Comparison of ENCODE assay signal across 12 mouse cellular contexts in the genomic region with DNA sequence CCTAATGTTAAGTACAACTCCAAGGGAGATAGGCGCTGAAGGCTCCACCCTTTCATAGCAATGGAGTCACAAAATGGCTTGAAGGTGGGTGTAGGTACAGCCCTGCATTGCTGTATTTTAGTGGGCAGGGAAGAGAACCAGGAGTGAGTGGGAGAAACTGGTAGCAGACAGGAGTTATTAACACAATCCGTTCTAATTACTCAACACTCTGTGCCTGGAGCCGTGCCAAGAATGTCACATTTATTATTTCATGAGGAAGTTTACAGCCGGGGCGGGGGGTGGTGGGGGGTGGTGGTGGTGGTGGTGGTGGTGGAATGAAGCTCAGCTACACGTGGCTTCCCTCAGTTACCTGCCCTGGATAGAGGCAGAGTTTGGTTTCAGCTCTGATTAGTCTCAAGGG.
DNase-seq lines count a peak whose midpoint lies in the region; ATAC-seq lines count a peak whose summit lies in the region.
"Had no signal": no experiment of that assay in that cellular context is flagged by ENCODE, and none has a peak within 500 bp of the region (broad histone marks: within the 10 kb centered on the region; RNA-seq: fewer than 3 reads in every experiment).

No protein-coding gene starts in this region.

- WGBS in limb, embryonic 12.5 days = 27% methylated on average over 6 of the region's 6 CpGs

- no peak overlapping the region for H3K27ac ChIP-seq in limb, embryonic 12.5 days
- H3K27ac ChIP-seq: stomach, embryonic 15.5 days had no signal

- no peaks in the 10 kb centered on the region for H3K9me3 ChIP-seq in limb, embryonic 12.5 days
- H3K9me3 ChIP-seq: megakaryocyte, embryonic 14.5 days; stomach, embryonic 15.5 days had no signal

- H3K4me2 ChIP-seq in limb, embryonic 12.5 days = no peak overlapping the region
- H3K4me2 ChIP-seq: stomach, embryonic 15.5 days had no signal

- H3K4me3 ChIP-seq in limb, embryonic 12.5 days (replicated peaks) = no peak overlapping the region
- H3K4me3 ChIP-seq: megakaryocyte, embryonic 14.5 days; stomach, embryonic 15.5 days had no signal

- DNase-seq in adrenal gland, postnatal 10 days = peak; percentile 13
- no peak for DNase-seq in adrenal gland, postnatal 25 days
- DNase-seq in kidney, postnatal 36 days = peak; percentile 2 to 6
- DNase-seq in kidney, adult 18-20 months = no peak
- DNase-seq in forelimb bud, embryonic 11.5 days (ENCODE audit: low read depth, low spot score) = peak; percentile 12
- DNase-seq in adipocyte (ENCODE audit: low spot score) = no peak
- DNase-seq: embryo, embryonic 11 days; heart, postnatal 4 days had no signal

- H3K36me3 ChIP-seq in limb, embryonic 12.5 days = no peaks in the 10 kb centered on the region
- H3K36me3 ChIP-seq: stomach, embryonic 15.5 days had no signal

- H3K9ac ChIP-seq in limb, embryonic 12.5 days (replicated peaks) = no peak overlapping the region
- H3K9ac ChIP-seq: stomach, embryonic 15.5 days had no signal

- peaks cover 7% of the 10 kb centered on the region for H3K4me1 ChIP-seq in limb, embryonic 12.5 days (replicated peaks)
- H3K4me1 ChIP-seq: megakaryocyte, embryonic 14.5 days; stomach, embryonic 15.5 days had no signal

- no peaks in the 10 kb centered on the region for H3K27me3 ChIP-seq in limb, embryonic 12.5 days
- H3K27me3 ChIP-seq: megakaryocyte, embryonic 14.5 days; stomach, embryonic 15.5 days had no signal

- ATAC-seq in limb, embryonic 12.5 days (ENCODE audit: insufficient number of reproducible peaks, insufficient read depth, low FRiP score, low TSS enrichment, low read depth) = peak; percentile 63; the same call in 1 of the 2 replicates
- ATAC-seq in monocyte, adult 5-6 weeks (replicated peaks; ENCODE audit: insufficient number of reproducible peaks, low FRiP score, low TSS enrichment, poor library complexity, severe bottlenecking) = no peak

Comparison
In these comparisons a context has a peak if more than half of its experiments do, and no peak if none do; other contexts are left out.
1. DNase-seq: peak in adrenal gland, postnatal 10 days (single experiment), kidney, postnatal 36 days (2 of 2) and forelimb bud, embryonic 11.5 days (single experiment); none in adrenal gland, postnatal 25 days (single experiment), kidney, adult 18-20 months (single experiment) and adipocyte (single experiment).